Mouse (Mus musculus) lung, postnatal 36 days (tissue): ENCODE results near the gene Thtpa.

Source experiments
- DNase-seq: peaks from one replicate; pipeline ENCODE4 v3.0.0; 2022; ENCODE audit warnings: mixed read lengths

The Thtpa gene

GRCm38 (mm10) chr14:55106990-55107389, 12.4 kb downstream of the Thtpa start:
- DNase-seq = no peak

GRCm38 (mm10) chr14:55108202-55108870, 13.8 kb downstream of the Thtpa start:
- DNase-seq = no peak

- no peak for DNase-seq
These were observed 14.7 kb downstream of the Thtpa start for GRCm38 (mm10) chr14:55109048-55109873.

- DNase-seq = no peak
These were observed 15.5 kb downstream of the Thtpa start for GRCm38 (mm10) chr14:55110076-55110475.

GRCm38 (mm10) chr14:55111720-55112119, 17.1 kb downstream of the Thtpa start:
- no peak for DNase-seq

- DNase-seq = no peak
These were observed 18.9 kb downstream of the Thtpa start for GRCm38 (mm10) chr14:55113351-55113974.

- no peak for DNase-seq
These were observed 19.5 kb downstream of the Thtpa start for GRCm38 (mm10) chr14:55113975-55114645.

- peak; percentile 41 for DNase-seq
These were observed 20.4 kb downstream of the Thtpa start for GRCm38 (mm10) chr14:55114759-55115701.

- DNase-seq = no peak
These were observed 21.3 kb downstream of the Thtpa start for GRCm38 (mm10) chr14:55115846-55116245.

- no peak for DNase-seq
These were observed 22.0 kb downstream of the Thtpa start, which contains the start of gene Jph4 for GRCm38 (mm10) chr14:55116425-55117200. Gene Jph4, minus strand, starts transcription at chr14:55116935.

GRCm38 (mm10) chr14:55118852-55119251, 24.3 kb downstream of the Thtpa start:
- DNase-seq = no peak

GRCm38 (mm10) chr14:55119421-55120134, 25.0 kb downstream of the Thtpa start:
- no peak for DNase-seq

GRCm38 (mm10) chr14:55121947-55122346, 27.4 kb downstream of the Thtpa start:
- DNase-seq = peak; percentile 91

- DNase-seq = no peak
These were observed 27.8 kb downstream of the Thtpa start for GRCm38 (mm10) chr14:55122359-55122758.

GRCm38 (mm10) chr14:55125711-55126110, 31.1 kb downstream of the Thtpa start:
- DNase-seq = no peak

GRCm38 (mm10) chr14:55126521-55126920, 31.9 kb downstream of the Thtpa start:
- DNase-seq = no peak

GRCm38 (mm10) chr14:55135676-55136075, 41.1 kb downstream of the Thtpa start:
- DNase-seq = no peak

- DNase-seq = peak; percentile 17
These were observed 44.7 kb downstream of the Thtpa start for GRCm38 (mm10) chr14:55139313-55139712.

GRCm38 (mm10) chr14:55146324-55146723, 51.7 kb downstream of the Thtpa start:
- no peak for DNase-seq

GRCm38 (mm10) chr14:55146829-55147401, 52.3 kb downstream of the Thtpa start:
- DNase-seq = peak; percentile 26
